Mouse (Mus musculus): ENCODE data around the gene Ppp2r3d. TPM values are rescaled to one million over a fixed set of nuclear protein-coding genes. Genes with fewer than 3 reads are reported as not detected.
"Not testable (repeated sequence)": the region's sequence is repeated elsewhere in the genome, so short reads cannot be mapped to it uniquely, and the experiment has no call there.

The Ppp2r3d gene
- polyA plus RNA-seq (2015; fragmentation: Nextera tagmentation; extraction: Ambion mirVana) = 33.3 TPM in 2 replicates

DNA sequence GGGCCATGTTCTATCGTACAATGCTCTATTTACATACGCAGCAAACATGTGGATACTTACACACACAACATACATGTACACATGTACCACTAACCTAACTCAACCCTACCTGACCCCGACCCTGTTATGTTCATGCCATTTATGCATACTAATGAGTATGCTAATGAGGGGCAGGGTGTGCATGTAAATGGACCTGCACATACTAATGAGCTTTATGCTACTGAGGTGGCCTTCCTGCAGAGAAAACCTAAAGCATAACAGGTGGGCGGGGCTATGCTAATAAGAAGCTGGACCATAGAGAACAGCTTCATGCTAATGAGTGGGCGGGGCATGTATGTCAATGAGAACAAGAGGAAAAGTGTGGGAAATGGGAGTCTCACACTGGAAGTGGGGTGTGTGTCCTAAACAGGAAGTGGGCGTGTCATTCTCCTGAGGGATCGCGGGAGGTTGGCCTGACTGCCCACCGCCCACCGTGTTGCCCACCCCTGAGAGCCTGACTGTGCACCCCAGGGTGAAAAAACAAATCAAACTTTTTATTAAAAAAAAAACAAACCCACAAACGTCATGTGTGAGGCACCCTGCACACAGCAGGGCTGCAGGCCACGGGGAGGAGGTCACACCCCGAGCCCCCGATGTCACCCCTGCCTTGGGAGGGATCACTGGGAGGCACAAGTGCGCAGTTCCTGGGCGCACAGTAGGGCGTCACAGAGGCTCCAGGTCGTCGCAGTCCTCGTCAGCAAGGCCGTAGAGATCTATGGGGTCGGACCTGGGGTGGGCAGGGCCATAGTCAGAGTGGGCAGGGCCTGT is at the start of gene Ppp2r3d:
Gene Ppp2r3d (minus strand): TSS at position 803 of the 807 bp plus-strand sequence.
- no peak for DNase-seq
- H3K9me3 ChIP-seq (replicated peaks) = peaks cover 6% of the 10 kb centered on the region; the same call in 1 of the 2 replicates
- H3K4me1 ChIP-seq (replicated peaks) = no peaks in the 10 kb centered on the region
- no peaks in the 10 kb centered on the region for H3K27me3 ChIP-seq
- H3K36me3 ChIP-seq = peaks cover 13% of the 10 kb centered on the region
- no peak within 1 kb of the TSS for H3K9ac ChIP-seq
- 0 out of 2 replicates have a peak, but pooled peaks have one; percentile 29 for ATAC-seq (ENCODE audit: low read depth)
- no peak within 1 kb of the TSS for H3K27ac ChIP-seq
- H3K4me3 ChIP-seq (replicated peaks) = no peak within 1 kb of the TSS
- WGBS (ENCODE audit: insufficient replicate concordance) = 83% methylated on average over 22 of the region's 22 CpGs
- H3K4me2 ChIP-seq = no peak within 1 kb of the TSS

DNA sequence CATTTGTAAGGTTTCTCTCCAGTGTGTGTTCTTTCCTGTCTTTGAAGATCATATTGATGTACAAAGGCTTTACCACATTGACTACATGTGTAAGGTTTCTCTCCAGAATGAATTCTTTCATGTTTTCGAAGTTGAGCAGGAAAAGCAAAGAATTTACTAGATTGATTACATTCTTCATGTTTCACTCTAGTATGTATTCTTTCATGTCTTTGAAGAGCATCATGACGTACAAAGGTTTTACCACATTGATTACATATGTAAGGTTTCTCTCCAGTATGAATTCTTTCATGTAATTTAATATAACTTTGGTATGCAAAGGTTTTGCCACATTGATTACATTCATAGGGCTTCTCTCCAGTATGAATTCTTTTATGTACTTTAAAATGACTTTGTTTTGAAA is 17.0 kb upstream of the Ppp2r3d start, which contains the start of gene Gm21836:
Gene Gm21836 (minus strand): TSS at position 101 of the 400 bp plus-strand sequence.
- H3K4me3 ChIP-seq (replicated peaks); ATAC-seq (ENCODE audit: low read depth); H3K9me3 ChIP-seq (replicated peaks); H3K36me3 ChIP-seq; H3K4me2 ChIP-seq; DNase-seq; H3K27ac ChIP-seq; H3K9ac ChIP-seq; H3K27me3 ChIP-seq; H3K4me1 ChIP-seq (replicated peaks): not testable (repeated sequence)
- WGBS (ENCODE audit: insufficient replicate concordance) = 63% methylated on average over 2 of the region's 2 CpGs

DNA sequence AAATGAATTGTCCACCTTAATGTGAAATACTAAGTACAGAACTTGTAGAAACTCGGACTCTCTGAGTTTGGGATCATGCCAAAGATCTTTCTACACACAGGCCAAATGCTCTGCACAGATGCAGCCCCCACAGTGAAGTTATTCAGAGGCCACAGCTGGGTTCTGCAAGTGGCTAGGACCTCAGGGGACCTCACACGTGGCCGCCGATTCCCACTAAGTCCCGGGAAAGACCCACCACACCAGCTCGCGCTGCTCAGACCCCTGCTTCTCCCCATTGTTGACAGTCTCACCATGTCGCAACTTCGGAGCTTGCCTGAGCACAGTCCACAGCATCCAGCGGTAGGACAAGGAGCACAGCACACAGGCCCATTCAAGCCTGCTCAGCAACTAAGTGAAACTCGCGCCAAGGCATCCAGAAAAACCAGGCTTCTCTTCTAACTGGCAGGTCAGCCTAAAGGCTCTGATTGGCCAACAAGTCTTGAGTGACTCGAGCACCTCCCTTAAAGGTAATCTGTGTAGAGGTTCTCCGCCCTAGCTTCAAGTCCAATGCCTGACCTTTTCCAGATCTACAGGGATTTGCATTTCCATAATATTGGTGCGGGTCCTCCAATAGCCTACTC is 3.8 kb upstream of the Ppp2r3d start:
- not testable (repeated sequence) for H3K4me1 ChIP-seq (replicated peaks)

DNA sequence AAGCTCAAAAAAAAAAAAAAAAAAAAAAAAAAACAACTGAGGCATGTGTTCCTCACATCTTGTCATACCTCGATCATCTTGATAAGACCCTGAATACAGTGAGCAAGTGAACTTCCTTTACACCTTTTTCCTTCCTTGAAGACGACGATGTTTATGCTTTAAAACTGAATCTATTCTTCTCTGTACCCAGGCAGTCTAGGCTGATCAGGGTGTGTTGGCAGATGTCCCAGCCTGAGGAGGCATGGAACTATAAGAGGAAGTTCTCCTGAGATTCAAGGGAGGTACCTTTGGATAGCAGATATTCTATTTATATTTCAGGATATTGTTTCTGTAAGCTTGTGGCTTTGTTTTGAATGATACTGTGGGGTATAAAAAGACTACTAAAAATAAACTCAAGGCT is 1.4 kb upstream of the Ppp2r3d start:
- H3K4me3 ChIP-seq (replicated peaks) = no peak overlapping the region
- DNase-seq (no peak), ATAC-seq (ENCODE audit: low read depth) (no peak)
- 46% methylated on average over 3 of the region's 3 CpGs for WGBS (ENCODE audit: insufficient replicate concordance)
- H3K4me2 ChIP-seq = no peak overlapping the region
- H3K36me3 ChIP-seq = peaks cover 13% of the 10 kb centered on the region
- no peak overlapping the region for H3K9ac ChIP-seq
- H3K9me3 ChIP-seq (replicated peaks) = peaks cover 6% of the 10 kb centered on the region; the same call in 1 of the 2 replicates
- no peaks in the 10 kb centered on the region for H3K27me3 ChIP-seq
- H3K4me1 ChIP-seq (replicated peaks) = no peaks in the 10 kb centered on the region
- no peak overlapping the region for H3K27ac ChIP-seq

More for the DNA sequence above, 3.8 kb upstream of the Ppp2r3d start:
- 46% methylated on average over 14 of the region's 15 CpGs for WGBS (ENCODE audit: insufficient replicate concordance)
- peaks cover 13% of the 10 kb centered on the region for H3K36me3 ChIP-seq
- not testable (repeated sequence) for DNase-seq; H3K4me2 ChIP-seq; H3K9ac ChIP-seq; ATAC-seq (ENCODE audit: low read depth); H3K27me3 ChIP-seq; H3K27ac ChIP-seq; H3K9me3 ChIP-seq (replicated peaks); H3K4me3 ChIP-seq (replicated peaks)

DNA sequence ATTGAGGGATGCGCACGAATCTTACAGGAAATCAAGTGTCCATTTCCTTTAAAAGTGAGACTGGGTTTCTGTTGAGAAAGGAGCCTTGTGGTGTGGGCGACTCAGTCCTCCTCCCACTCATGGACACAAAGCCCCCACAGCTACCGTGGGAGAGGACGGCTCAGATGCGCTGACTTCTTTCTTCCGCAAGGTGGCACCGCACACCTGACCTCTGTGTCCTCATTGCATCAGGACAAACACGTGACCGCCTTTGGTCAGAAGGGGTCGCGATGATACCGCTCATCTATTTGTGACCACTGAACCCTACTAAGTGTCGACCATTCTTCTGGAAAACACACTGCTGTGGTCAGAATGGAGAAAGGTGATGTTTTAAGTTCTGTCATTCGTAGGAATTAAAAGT is 1.0 kb downstream of the Ppp2r3d start:
- DNase-seq (no peak), ATAC-seq (ENCODE audit: low read depth) (no peak)
- no peaks in the 10 kb centered on the region for H3K27me3 ChIP-seq
- WGBS (ENCODE audit: insufficient replicate concordance) = 83% methylated on average over 15 of the region's 15 CpGs
- peaks cover 6% of the 10 kb centered on the region; the same call in 1 of the 2 replicates for H3K9me3 ChIP-seq (replicated peaks)
- no peak overlapping the region for H3K4me3 ChIP-seq (replicated peaks)
- H3K4me2 ChIP-seq = no peak overlapping the region
- no peak overlapping the region for H3K27ac ChIP-seq
- H3K4me1 ChIP-seq (replicated peaks) = no peaks in the 10 kb centered on the region
- H3K36me3 ChIP-seq = peaks cover 13% of the 10 kb centered on the region
- no peak overlapping the region for H3K9ac ChIP-seq

DNA sequence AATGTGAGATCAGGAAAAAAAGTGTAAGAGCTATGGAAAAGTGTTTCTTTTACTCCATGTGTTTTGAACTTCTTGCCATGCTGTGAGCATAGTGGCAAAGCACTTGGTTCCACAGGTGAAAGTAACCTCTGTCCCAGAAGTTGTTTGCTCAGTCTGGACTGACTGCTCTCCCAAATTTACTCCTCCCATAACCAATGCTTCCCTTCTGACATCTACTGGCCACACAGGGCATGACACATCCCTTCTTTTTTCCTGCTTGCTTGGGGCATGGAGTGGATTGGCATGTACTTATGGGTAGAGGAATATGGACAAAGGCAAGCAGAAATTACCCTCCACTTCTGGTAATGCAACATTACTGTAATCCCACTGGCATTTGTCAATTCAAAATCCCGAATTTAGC is 20.1 kb downstream of the Ppp2r3d start:
- H3K9me3 ChIP-seq (replicated peaks) = no peaks in the 10 kb centered on the region
- peak; percentile 54; the same call in 1 of the 2 replicates for ATAC-seq (ENCODE audit: low read depth)

DNA sequence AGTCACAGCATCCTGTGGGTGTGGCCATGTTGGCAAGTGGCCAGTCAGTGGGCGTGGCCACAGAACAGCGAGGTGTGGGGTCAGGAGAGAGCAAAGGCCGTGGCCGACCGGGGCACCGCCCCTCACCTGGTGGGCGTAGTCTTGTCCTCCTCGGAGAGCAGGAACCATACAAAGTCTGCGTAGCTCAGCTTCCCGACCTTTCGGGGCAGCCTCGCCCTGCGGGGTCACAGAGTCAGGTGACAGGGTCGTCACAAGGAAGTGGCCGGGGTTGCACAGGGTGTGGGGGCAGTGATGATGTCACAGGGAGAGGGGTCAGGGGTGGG is 34.2 kb downstream of the Ppp2r3d start:
- Histone ChIP-seq H3K27me3 (no peaks in the 10 kb centered on the region), H3K4me3 (replicated peaks) (no peak overlapping the region), H3K4me1 (replicated peaks) (0 out of 2 replicates have a peak, but pooled peaks cover 4% of the 10 kb centered on the region), H3K36me3 (peaks cover 38% of the 10 kb centered on the region), H3K27ac (no peak overlapping the region), H3K9ac (no peak overlapping the region), H3K9me3 (replicated peaks) (peaks cover 35% of the 10 kb centered on the region), H3K4me2 (no peak overlapping the region)
- DNase-seq (peak; percentile 11), ATAC-seq (ENCODE audit: low read depth) (no peak)
- 88% methylated on average over 15 of the region's 15 CpGs for WGBS (ENCODE audit: insufficient replicate concordance)

More for the DNA sequence above, 20.1 kb downstream of the Ppp2r3d start:
- Histone ChIP-seq H3K36me3 (no peaks in the 10 kb centered on the region), H3K4me3 (replicated peaks) (no peak overlapping the region), H3K9ac (no peak overlapping the region), H3K4me2 (no peak overlapping the region), H3K4me1 (replicated peaks) (no peaks in the 10 kb centered on the region), H3K27ac (no peak overlapping the region), H3K27me3 (no peaks in the 10 kb centered on the region)
- no peak for DNase-seq
- 2% methylated on average over 1 of the region's 1 CpGs for WGBS (ENCODE audit: insufficient replicate concordance)

DNA sequence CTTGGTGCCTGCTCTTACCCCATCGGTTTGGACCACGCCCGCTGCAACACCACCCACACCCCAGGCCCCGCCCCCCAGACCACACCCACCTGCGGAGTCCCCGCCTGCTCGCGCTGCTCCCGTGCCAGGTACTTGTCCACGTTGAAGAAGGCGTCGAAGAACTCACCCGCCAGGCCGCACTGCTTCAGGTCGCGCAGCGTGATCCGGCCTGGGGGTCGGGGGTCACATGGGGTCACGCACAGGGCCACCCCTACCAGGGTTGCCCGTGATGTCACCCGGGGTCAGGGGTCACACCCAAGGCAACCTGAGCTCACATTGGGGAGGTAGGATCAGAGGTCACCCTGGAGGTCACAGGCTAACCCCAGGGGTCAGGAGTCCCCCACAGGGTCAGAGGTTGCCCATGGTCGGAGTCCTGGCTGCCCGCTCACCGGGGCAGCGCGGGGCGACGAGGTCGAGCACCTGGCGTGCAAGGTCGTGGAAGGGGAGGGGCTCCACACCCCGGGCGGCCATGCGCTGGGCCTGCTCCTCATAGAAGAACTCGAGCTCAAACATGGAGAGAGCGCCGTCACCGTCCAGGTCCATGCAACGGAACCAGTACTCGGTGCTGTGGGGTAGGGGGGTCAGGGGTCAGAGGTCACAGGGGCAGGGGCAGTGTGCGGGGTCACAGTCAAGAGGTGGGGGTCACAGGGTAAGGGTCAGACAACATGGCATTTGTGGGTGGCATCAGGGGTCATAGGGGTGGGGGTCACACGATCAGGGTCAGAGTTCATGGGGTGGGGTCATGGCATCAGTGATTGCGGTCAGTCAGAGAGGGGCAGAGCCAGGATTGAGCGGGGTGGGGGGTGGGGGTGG is 34.8 kb downstream of the Ppp2r3d start:
- H3K9me3 ChIP-seq (replicated peaks) = peaks cover 35% of the 10 kb centered on the region
- ATAC-seq (ENCODE audit: low read depth) = peak; percentile 25
- peak; percentile 4 for DNase-seq
- H3K9ac ChIP-seq = no peak overlapping the region
- H3K4me3 ChIP-seq (replicated peaks) = no peak overlapping the region
- no peak overlapping the region for H3K4me2 ChIP-seq
- H3K27ac ChIP-seq = no peak overlapping the region
- H3K4me1 ChIP-seq (replicated peaks) = 0 out of 2 replicates have a peak, but pooled peaks cover 4% of the 10 kb centered on the region
- H3K36me3 ChIP-seq = peaks cover 38% of the 10 kb centered on the region
- H3K27me3 ChIP-seq = no peaks in the 10 kb centered on the region
- 94% methylated on average over 45 of the region's 45 CpGs for WGBS (ENCODE audit: insufficient replicate concordance)

DNA sequence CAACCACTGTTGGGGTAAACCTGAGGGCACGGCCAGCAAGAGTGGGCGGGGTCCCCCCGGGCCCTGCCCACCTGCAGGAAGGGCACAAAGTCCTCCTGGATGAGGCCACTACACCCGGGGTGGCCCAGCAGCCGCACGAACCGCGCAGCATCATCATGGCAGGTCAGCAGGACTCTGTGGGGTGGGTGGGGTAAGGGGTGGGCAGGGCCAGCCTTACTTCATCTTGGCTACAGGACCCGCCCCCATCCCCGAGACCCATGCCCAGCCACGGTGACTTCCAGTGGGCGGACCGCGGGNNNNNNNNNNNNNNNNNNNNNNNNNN is 36.0 kb downstream of the Ppp2r3d start:
- peaks cover 38% of the 10 kb centered on the region for H3K36me3 ChIP-seq
- H3K9me3 ChIP-seq (replicated peaks) = peaks cover 35% of the 10 kb centered on the region
- no peak overlapping the region for H3K9ac ChIP-seq
- ATAC-seq (ENCODE audit: low read depth) = no peak
- 0 out of 2 replicates have a peak, but pooled peaks cover 4% of the 10 kb centered on the region for H3K4me1 ChIP-seq (replicated peaks)
- peak overlapping the region; percentile 28 for H3K4me2 ChIP-seq
- 55% methylated on average over 14 of the region's 14 CpGs for WGBS (ENCODE audit: insufficient replicate concordance)
- DNase-seq = peak; percentile 11
- H3K4me3 ChIP-seq (replicated peaks) = no peak overlapping the region; the same call in 1 of the 2 replicates
- H3K27ac ChIP-seq = no peak overlapping the region
- no peaks in the 10 kb centered on the region for H3K27me3 ChIP-seq

DNA sequence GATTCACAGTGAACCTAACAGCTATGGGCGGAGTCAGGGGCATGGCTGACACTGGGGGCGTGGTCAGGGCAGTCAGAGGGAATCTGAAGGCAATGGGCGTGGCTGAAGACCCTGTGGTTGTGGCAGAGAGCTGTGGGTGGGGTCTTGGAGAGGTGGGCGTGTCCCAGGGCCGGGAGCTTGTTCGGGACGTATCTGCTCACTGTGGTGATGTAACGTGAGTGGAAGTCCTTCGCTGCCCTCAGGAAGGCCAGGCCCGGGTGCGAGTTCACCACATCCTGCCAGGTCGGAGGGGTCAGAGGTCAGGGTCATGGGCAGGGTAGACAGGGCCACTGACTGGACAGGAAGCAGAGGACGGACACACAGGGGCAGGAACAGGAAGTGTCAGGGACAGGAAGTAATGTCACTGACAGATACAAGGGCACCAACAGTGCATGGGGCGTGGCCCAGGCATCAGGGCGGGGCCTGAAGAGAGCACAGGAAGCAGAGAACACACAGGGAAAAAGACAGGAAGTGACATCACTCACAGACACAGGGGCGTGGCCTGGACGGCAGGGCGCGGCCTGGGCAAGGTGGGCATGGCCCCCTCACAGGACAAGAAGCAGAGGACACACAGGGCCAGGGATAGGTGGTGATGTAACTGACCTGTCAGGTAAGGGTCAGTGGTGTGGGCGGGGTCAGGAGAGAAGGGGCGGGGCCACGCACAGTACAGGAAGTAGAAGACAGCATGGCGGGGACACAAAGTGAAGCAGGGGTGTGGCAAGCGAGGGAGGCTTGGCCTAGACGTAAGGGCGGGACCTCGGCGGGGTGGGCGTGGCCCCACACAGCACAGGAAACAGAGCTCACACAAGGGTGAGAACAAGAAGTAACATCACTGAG is 36.6 kb downstream of the Ppp2r3d start:
- H3K4me3 ChIP-seq (replicated peaks) = no peak overlapping the region; the same call in 1 of the 2 replicates
- peak; percentile 64 for ATAC-seq (ENCODE audit: low read depth)
- H3K4me1 ChIP-seq (replicated peaks) = 0 out of 2 replicates have a peak, but pooled peaks cover 4% of the 10 kb centered on the region
- peaks cover 38% of the 10 kb centered on the region for H3K36me3 ChIP-seq
- peak overlapping the region; percentile 28 for H3K4me2 ChIP-seq
- H3K27ac ChIP-seq = no peak overlapping the region
- H3K27me3 ChIP-seq = no peaks in the 10 kb centered on the region
- peaks cover 35% of the 10 kb centered on the region for H3K9me3 ChIP-seq (replicated peaks)
- DNase-seq = peak; percentile 28
- 79% methylated on average over 29 of the region's 29 CpGs for WGBS (ENCODE audit: insufficient replicate concordance)
- H3K9ac ChIP-seq = no peak overlapping the region

All from liver, embryonic 13.5 days (tissue).